Mouse (Mus musculus) adrenal gland (tissue): Measurements from ENCODE around the gene Calhm4.
"Not testable (repeated sequence)": the region's sequence is repeated elsewhere in the genome, so short reads cannot be mapped to it uniquely, and the experiment has no call there.

Experiments used
- intact Hi-C: fragments of 180-260 bp; cut with DNase I; formaldehyde crosslinking; loops from one replicate; pipeline ENCODE4 v1.15.1; 2025

Gene Calhm4

GRCm38 (mm10) chr10:33996686-33997085 is 47.4 kb downstream of the Calhm4 start:
- intact Hi-C loops = not testable (repeated sequence)
